Mouse (Mus musculus): ENCODE measurements at regions not wholly inside any gene's neighbourhood (a gene's known extent, or its start where the extent isn't known, plus 50 kb on each side); places are given as distances from the start of the nearest gene placed in this dataset.

DNA sequence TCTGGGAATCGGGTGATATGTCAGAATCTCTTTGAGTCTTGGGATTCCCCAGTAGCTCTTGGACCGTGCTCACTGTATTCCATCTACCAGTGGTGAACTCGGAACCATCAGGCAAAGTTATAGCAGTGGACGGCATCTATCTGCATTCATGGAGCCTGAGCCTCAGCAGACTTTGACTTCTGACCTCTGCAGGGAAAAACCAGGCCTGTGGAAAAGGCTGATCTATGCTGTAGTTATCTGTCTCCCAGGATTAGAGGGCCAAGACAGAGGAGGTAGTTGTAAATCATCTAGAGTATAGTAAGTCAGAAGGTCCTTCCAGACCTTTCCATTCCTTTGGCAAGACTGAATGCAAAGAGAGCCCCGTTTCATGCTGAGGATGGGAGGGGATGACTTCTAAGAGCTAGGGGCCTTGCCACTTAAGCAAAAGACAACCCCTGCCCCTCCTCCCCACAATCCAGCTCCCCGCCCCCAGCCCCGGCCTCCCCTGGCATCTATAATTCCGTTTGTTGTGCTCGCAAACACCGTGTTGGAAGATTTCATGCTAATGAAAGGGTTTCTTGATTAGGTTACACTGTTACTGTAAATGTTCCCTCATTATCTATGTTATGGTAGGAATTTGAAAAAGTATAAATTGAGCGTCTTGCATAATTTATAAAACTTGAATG is 338.9 kb downstream of the Rps24 start:
- ATAC-seq (replicated peaks; ENCODE audit: low FRiP score, low TSS enrichment, poor library complexity, severe bottlenecking), result no peak

DNA sequence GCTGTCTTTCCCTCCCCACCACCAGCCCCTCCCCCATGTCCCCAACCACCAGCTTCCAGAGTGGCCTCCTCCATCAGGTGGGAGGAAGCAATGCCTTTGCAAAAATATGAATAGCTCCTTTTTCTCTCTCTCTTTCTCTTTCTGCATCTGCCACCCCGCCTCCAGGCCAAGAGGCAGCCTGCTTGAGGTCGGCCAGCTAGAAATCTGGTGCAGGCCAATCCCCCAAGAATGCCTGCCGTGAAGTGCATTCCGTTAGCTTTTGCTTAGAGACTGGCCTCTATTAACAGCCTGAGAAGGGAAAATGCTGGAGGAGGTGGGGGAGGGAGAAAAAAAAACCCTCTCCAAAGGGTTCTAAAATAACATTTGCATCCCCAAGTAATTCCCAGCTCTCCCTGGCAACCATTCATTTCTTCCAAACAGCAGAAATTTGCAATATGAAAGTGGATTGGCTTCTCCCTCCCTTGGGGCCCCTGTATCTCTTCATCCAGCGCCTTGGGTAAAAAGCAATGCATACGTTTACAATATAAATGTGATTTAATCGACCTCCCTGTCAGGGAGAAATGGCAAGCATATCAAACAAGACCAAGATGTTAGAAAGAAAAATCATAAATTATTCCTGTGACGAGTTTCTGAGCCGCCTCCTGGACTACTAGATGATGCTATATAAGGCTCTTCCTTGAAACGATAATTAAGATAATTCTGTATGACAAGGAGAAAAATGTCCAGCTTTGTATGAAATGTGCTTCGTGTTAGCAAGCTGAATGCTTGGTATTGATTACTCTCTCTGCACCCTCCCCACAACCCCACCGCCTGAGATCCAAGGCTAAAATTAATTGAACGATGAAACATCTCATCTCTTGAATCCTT is 339.8 kb downstream of the Rps24 start:
- ATAC-seq (replicated peaks; ENCODE audit: low FRiP score, low TSS enrichment, poor library complexity, severe bottlenecking), result no peak

DNA sequence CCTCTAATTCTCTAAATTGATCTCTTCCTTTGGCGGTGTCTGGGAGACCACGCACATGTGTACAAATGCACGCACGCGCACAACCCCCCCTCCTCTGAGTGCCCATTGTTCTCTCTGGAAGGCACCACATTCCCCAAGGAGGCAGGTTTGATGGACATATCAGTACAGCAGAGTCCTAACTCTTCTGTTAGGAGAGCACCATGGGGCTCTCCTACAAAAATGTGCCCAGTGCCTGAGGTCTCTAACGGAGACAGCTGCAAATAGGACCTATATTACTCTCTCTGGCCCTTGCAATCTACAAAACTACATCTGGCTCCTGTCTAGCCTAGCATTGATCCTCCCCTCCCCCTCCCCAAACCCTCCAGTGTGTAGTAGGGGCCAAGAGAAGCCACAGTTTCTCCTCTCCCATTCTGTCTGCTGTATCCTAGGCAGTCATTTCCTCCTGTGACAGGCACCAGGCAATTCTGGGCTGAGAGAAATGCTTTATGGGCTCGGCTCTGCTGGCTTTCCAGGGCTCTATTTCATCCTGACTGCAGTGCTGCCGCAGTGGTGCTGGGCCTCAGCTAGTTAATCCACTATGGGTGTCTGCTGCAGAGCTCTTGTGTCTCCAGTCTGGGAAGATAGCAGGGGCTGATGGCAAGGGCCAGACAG is 340.6 kb downstream of the Rps24 start:
- ATAC-seq (replicated peaks; ENCODE audit: low FRiP score, low TSS enrichment, poor library complexity, severe bottlenecking), result no peak

DNA sequence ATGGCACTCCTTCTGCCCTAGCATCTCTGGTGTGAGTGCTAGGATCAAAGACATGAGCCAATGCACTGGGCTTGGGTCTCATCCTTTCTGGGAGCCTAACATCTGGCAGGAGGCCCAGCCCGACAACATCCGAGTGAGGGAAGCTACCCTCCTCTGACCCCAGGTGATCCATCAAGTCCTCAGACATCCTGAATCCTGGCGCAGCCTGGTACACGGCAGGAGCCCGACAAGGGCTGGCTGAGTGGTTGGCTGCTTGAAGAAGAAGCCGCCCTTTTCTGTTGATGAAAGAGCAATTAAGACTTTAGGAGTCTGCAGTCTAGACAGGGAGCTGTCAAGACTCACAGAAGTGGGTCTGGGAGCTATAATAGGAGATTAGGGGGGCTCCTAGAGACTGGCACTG is 342.1 kb downstream of the Rps24 start:
- ATAC-seq (replicated peaks; ENCODE audit: low FRiP score, low TSS enrichment, poor library complexity, severe bottlenecking), result no peak

DNA sequence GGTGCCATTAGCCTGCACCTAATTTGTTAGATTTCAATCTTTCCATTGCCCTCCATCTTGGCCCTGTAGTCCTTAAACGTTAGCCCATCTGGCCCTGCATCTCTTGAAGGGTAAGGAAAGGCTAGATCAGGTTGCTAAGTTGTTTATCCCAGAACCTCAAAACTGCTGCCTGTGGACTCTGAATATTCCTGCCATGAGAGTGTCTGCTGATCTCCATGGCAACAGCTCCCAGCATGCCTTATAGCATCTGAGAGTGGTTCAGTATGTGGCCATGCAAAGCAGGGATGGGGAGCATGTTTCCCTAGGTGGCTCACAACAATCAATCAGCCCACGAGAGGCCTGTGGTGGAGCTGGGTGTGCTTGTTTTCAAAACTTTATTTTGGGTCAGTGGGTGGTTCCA is 346.3 kb downstream of the Rps24 start:
- ATAC-seq (replicated peaks; ENCODE audit: low FRiP score, low TSS enrichment, poor library complexity, severe bottlenecking), result no peak

DNA sequence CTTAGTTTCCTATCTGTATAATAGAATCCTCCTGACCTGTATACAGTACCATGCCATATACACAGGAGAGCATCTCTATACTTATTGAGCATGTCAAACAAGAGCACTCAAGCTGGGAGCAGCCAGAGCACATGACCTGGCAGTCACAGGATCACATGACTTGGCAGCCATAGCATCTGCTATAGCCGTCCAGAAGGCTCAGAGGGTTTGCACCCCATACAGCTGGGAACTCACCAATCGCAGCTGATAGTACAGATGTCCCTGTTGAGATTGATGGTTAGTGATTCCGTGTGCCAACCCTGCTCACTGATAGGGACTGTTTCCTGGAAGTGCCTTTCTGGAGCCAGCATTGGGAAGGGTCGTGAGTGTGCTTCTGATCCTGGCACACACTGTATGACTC is 351.3 kb downstream of the Rps24 start:
- no peak for ATAC-seq (replicated peaks; ENCODE audit: low FRiP score, low TSS enrichment, poor library complexity, severe bottlenecking)

DNA sequence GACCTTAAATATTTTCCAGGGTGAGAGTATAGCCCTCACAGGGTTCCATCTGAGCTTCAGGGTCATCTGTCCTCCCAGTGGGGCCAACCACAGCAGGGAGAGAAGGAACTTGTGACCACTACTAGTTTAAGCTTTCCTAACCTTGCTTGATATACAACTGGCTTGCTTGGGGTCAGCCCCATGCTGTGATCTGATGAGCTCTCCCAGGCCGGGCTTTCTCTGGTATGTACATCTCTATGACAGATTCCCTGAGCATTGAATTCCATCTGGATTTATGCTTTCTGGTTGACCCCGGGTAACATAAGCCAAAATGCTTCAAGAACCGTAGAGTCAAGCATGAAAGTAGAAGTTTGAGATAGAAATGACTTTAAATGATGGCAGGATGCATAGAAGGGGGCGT is 352.1 kb downstream of the Rps24 start:
- ATAC-seq (replicated peaks; ENCODE audit: low FRiP score, low TSS enrichment, poor library complexity, severe bottlenecking), result no peak

DNA sequence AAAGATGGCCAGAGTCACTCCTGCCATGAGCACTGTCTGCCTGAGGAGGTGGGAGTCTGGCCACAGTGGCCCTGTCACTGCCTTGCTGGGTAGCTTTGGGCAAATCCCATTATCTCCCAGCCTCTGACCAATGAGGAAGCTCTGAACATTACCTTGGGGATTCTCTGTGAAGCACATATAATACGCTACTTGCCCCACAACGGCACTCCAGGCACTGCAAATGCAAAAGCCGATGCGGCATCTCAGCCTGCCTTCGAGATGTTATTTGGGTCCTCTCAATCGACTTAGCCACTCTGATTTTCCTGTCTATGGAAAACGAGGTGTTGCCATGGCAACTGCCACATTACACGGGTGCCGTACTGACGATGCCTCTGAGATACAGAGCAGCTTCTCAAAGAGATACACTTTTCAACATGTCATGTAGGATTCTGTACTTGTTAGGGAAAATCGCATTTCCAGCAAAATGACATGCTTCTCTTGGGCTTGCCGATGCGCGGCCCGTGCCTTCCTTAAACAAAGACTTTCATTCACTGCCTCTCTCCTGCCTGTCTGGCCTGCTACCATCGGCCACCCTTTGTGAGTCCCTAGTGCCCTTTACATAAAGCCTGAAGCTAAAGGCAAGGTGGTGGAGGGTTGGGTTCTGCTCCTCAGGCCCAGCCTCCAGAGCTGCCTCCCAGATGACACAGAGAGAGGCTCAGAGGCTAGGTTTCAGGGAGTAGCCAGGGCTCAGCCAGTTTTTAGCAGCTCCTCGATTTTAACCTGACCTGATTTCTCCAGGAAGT is 355.0 kb downstream of the Rps24 start:
- ATAC-seq (replicated peaks; ENCODE audit: low FRiP score, low TSS enrichment, poor library complexity, severe bottlenecking), result no peak

DNA sequence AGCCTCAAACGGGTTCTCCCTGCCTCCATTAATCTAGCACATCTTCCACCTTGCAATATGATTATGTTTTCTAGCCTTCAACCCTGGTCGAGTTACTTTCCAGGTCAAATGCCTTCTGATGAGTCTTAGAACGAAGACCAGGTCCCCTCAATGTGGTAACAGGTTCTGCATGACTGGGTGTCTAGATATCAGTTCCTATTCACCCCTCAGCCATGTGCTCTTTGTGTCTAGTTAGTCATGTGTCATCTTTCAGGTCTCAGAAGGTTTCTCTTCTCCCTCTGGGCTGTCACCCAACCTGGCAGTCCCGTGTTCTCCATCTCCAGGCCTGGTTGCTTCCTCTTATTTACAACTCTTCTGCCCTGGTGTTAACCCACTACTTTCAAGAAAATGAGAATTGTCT is 356.7 kb downstream of the Rps24 start:
- ATAC-seq (replicated peaks; ENCODE audit: low FRiP score, low TSS enrichment, poor library complexity, severe bottlenecking), result no peak

DNA sequence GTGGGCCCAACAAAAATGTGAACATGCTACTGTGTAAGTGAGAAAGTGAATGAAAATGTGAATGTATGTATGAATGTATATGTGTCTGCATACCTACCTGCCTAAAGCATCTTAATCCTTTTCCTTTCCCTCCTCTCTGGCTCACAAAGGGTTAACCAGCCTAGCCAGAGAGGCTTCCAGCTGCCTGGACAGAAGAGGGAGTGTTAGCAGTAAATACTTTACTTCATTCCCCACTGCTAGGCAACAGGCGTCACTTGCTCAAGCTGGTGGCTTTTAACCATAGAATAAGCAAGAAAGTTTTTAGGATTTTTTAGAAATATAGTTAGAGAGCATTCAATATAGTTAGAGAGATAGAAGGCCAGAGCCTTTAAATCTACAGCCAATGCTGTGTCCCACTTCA is 363.6 kb downstream of the Rps24 start:
- ATAC-seq (replicated peaks; ENCODE audit: low FRiP score, low TSS enrichment, poor library complexity, severe bottlenecking), result no peak

DNA sequence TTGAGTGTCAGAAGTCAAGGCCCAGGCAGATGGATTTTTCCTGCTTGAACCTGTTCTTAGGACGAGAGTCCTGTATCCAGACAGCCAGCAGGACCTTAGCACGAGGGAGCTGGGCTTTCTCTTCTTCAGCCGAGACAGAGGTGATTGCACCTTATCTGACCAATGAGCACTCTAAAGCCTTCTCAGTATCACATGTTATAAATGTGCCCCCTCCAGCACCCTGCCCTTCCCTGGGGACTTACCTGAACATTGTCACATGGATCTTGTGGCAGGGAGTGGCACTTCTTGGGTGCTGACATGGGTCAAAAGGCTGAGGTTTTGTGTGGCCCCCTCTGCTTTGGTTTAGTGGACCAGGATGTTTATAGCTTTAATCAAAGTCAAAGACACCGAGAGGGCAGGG is 367.5 kb downstream of the Rps24 start:
- ATAC-seq (replicated peaks; ENCODE audit: low FRiP score, low TSS enrichment, poor library complexity, severe bottlenecking), result no peak

DNA sequence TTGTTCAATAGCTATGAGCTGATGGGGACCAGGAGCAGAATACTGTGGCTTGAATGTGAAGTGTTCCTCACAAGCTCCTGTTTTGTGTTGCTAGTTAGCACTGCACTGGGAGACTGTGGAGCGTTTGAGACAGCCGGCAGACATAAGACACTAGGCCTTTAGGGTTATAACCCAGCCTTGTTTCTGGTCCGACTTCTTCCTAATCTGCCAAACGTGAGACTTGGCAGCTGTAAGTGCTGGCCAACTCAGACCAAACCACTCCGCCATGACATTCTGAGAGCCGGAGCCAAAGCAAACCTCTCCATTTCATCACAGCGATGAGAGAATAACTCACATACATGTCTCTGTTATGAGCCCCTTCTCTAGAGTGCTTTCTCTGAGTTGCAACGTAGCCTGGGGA is 375.2 kb downstream of the Rps24 start:
- no peak for ATAC-seq (replicated peaks; ENCODE audit: low FRiP score, low TSS enrichment, poor library complexity, severe bottlenecking)

DNA sequence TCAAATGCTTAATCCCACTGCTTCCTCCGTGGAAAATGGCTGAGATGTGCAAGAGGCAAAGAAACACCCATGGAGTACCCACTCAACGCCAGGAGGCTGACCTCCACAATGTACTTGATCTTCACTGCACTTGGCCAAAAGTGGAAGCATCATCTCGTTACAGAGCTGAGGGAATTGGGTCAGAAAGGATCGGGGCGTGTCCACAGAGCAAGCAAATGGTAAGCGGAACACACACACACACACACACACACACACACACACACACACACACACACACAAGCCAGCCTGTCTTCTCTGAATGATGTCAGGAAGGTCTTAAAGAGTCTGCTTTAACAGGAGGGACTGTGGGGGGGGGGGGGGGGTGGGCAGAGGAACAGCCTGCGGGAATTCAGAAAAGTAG is 375.7 kb downstream of the Rps24 start:
- no peak for ATAC-seq (replicated peaks; ENCODE audit: low FRiP score, low TSS enrichment, poor library complexity, severe bottlenecking)

DNA sequence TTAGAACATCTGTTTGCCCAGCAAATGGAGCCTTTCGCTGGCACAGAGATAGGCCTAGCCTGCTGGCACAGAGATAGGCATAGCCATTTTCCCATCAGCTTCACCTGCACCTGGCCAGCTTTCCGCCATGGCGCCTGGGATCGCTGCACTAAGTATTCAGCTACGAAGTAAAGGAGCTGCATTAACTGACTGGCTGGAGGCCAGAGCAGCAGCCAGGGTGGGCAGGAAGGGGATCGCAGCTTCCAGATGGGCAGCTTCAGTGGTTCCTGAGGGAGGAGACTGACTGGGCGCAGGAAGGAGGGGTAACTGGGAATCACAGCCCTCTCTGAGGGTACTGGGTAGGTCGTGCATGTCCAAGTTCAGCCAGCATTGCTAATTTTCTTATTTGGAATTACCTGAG is 376.2 kb downstream of the Rps24 start:
- ATAC-seq (replicated peaks; ENCODE audit: low FRiP score, low TSS enrichment, poor library complexity, severe bottlenecking), result no peak

DNA sequence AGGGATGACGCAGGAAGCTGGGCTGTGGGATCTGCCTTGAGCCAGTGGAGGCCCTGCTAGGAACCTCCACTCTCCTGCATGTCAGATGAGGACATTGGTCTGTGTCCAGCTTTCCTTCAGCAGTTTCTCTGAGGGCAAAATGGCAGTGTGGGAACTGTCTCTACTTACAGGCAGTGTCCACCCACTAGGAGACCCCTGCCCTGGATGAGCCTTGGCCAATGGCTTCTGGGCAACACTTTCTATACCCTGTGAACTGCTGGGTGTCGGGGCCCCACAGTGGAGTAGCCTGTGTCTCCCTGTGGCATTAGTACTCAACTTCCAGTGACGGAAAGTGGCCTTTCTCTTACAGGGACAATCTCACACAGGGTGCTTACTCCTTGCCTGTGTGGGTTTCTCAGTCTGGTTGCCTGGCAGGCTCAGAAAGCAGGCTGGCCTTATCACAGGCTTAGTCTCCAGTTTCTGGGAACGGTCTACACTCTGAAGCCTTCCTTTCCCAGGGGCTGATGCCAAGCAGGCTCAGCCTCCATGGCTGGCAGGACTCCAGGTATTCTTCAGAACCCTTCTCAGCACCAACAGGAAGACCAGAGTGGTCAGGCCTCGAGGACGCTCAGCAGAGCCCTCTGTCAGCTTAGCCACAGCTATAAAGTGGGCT is 378.8 kb downstream of the Rps24 start:
- ATAC-seq (replicated peaks; ENCODE audit: low FRiP score, low TSS enrichment, poor library complexity, severe bottlenecking), result no peak

DNA sequence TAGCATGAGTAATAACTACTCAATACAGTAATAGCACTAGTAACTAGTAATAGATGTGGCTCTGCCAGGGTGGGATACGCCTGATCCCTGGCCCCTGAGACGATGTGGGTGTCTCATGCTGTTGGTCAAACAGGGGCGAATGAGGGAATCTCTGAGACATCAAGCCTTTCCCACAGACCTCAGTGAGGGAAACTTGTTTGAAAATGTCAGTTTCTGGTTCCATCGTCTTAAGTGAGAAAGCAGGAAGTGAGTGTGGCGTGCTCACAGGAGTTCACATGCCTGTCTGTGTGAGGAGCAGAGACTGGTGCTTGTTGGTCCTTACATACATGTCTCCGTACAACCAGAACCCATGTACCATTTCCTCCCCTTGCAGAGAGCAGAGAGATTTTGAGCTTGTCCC is 380.9 kb downstream of the Rps24 start:
- ATAC-seq (replicated peaks; ENCODE audit: low FRiP score, low TSS enrichment, poor library complexity, severe bottlenecking), result no peak

DNA sequence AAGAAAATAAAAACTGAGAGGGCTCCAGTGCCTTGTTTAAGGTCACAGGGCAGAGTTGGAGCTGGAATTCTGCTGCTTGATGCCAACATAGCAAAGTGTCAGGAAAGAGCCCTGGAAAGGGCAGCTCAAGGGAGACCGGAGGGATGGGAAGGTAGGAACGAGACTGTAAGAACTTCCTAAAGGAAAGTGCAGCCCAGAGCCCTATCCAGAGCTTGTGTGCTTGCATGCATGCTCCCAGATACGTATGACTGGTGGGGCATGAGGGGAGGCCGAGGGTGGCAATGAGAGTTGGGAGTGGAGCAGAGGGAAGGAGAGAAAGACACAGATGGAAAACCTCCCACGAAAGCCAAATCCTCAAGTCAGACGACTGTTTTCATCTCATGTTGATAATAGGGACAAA is 381.8 kb downstream of the Rps24 start:
- ATAC-seq (replicated peaks; ENCODE audit: low FRiP score, low TSS enrichment, poor library complexity, severe bottlenecking), result no peak

DNA sequence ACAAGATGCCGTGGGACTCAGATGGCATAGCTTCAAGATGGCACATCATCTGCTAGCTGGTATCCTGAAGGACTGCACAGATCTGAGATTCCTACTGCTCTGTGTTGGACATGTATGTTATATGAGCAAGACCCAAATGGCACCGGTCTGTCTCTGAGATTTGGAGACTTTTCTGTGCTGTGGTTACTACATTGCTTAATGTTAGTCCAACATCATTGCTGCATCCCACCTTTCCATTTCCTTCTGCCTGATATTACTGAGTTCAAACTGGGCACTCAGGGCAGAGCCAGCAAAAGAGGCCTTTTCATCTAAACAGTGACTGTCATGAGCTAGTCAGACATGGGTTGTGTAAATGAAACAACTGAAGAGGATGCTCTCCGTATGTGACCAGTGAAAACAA is 383.3 kb downstream of the Rps24 start:
- ATAC-seq (replicated peaks; ENCODE audit: low FRiP score, low TSS enrichment, poor library complexity, severe bottlenecking), result no peak

DNA sequence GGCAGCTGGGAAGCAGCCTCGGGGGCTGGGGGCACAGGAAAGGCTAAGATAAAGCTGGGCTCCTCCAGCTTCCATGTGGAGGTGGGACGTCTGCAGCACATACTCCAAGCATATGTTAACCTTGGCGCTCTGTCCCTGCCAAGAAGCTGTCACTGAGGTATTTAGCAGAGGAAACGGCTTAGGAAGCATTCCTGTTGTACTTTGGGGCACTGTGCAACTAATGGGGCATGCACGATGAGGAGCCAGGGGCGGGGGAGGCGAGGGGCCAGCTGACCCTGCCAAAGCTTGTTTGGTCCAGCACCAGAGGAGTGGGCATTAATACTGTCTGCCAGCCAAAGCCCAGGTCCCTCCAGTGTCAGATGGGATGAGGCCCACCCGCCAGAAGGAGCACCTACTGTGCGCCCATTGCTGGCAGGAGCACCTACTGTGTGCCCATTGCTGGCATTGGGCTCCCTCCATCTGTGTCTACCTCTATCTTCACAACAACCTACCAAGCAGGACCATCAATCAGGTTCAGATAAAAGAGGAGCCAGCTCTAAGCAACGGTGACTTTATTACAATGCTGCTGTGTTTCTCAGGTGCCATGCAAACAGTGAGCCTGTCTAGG is 384.6 kb downstream of the Rps24 start:
- no peak for ATAC-seq (replicated peaks; ENCODE audit: low FRiP score, low TSS enrichment, poor library complexity, severe bottlenecking)
